Mouse (Mus musculus) thymus, postnatal 0 days (tissue): Measurements from ENCODE around the gene Olfr522. TPM values are rescaled to one million over a fixed set of nuclear protein-coding genes. Genes with fewer than 3 reads are reported as not detected.

ENCODE experiments used
- DNase-seq: peaks from one replicate; pipeline ENCODE4 v3.0.0-alpha.2; 2015; ENCODE audit warnings: low spot score
- polyA plus RNA-seq: library from polyadenylated mRNA; unstranded; fragments of >200 nt; fragmentation: Nextera tagmentation; extraction: Ambion mirVana; gene quantifications from 2 replicates; pipeline ENCODE4 v1.2.1, GENCODE M21; 2015

The Olfr522 gene
- polyA plus RNA-seq, 1 experiment from 2014 or later: not detected

GRCm38 (mm10) chr7:140115583-140116328, 48.8 kb downstream of the Olfr522 start, which contains the start of gene Paox:
Gene Paox, plus strand, starts transcription at chr7:140115799.
- peak; percentile 7 for DNase-seq

DNA sequence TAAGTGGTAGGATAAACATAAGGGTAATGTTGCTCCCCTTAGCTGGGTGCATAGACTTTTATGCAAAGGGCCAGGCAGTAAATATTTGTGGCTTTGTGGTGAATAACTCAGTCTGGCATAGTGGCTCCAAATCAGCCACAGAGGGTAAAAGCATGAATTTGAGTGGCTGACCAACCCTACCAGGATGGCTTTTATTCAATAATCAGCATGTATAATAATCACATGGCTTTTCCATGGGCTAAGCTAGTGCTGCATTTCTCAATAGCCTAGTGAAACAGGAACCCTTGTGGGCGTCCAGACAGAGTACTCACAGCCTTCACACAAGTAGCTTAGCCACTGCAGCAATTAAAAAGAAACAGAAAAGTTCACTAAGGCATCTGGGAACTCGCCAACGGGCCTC, 52.6 kb downstream of the Olfr522 start:
- no peak for DNase-seq

Other genes starting within 250 kb of the Olfr522 start
- 8.7 and 8.9 TPM in 2 replicates for gene Utf1, start 221.0 kb downstream of the Olfr522 start, polyA plus RNA-seq
- gene 6430531B16Rik, start 186.0 kb downstream of the Olfr522 start, polyA plus RNA-seq: 0.71 and 0.90 TPM in 2 replicates
- 5.3 and 6.7 TPM in 2 replicates for gene Adam8, start 172.2 kb downstream of the Olfr522 start, polyA plus RNA-seq
- gene Zfp511, start 128.4 kb downstream of the Olfr522 start, polyA plus RNA-seq: 38.9 and 40.3 TPM in 2 replicates
- 42.2 TPM in 2 replicates for gene Tubgcp2, start 128.1 kb downstream of the Olfr522 start, polyA plus RNA-seq
- 0.21 and 0.25 TPM in 2 replicates for gene Msx3, start 115.7 kb downstream of the Olfr522 start, polyA plus RNA-seq
- 0.44 and 0.52 TPM in 2 replicates for gene Caly, start 82.2 kb downstream of the Olfr522 start, polyA plus RNA-seq
- 1.5 and 2.3 TPM in 2 replicates for gene Prap1, start 71.4 kb downstream of the Olfr522 start, polyA plus RNA-seq
- 27.8 and 28.6 TPM in 2 replicates for gene Fuom, start 62.3 kb downstream of the Olfr522 start, polyA plus RNA-seq
- gene Paox, start 49.0 kb downstream of the Olfr522 start, polyA plus RNA-seq: 26.8 and 28.8 TPM in 2 replicates
- 95.0 and 102 TPM in 2 replicates for gene Echs1, start 48.3 kb downstream of the Olfr522 start, polyA plus RNA-seq
- 32.1 and 33.1 TPM in 2 replicates for gene Mtg1, start 27.2 kb downstream of the Olfr522 start, polyA plus RNA-seq
- gene Sprn, start 9.9 kb downstream of the Olfr522 start, polyA plus RNA-seq: 0.06 and 0.07 TPM in 2 replicates
- gene Olfr523, start 8.5 kb upstream of the Olfr522 start, polyA plus RNA-seq: 0.08 TPM in 2 replicates
- gene Olfr524, start 41.2 kb upstream of the Olfr522 start, polyA plus RNA-seq: 1.1 and 1.3 TPM in 2 replicates
- 40.2 and 40.6 TPM in 2 replicates for gene Cd163l1, start 53.5 kb upstream of the Olfr522 start, polyA plus RNA-seq
- gene 5830411N06Rik, start 82.5 kb upstream of the Olfr522 start, polyA plus RNA-seq: 26.5 and 34.2 TPM in 2 replicates
- 0.03 and 0.08 TPM in 2 replicates for gene Olfr525, start 156.1 kb upstream of the Olfr522 start, polyA plus RNA-seq
- 0.06 TPM in 1 of 2 replicates, not detected in the other for gene Olfr527, start 169.3 kb upstream of the Olfr522 start, polyA plus RNA-seq
- gene Olfr60, start 196.9 kb upstream of the Olfr522 start, polyA plus RNA-seq: not detected in 2 replicates
- gene Olfr530, start 211.6 kb upstream of the Olfr522 start, polyA plus RNA-seq: 0.21 TPM in 1 of 2 replicates, not detected in the other
- gene Olfr531, start 238.2 kb upstream of the Olfr522 start, polyA plus RNA-seq: 0.05 and 0.08 TPM in 2 replicates